Mouse (Mus musculus): ENCODE measurements around the gene Serpina9. TPM values are rescaled to one million over a fixed set of nuclear protein-coding genes. Genes with fewer than 3 reads are reported as not detected.

Serpina9 gene
- polyA plus RNA-seq, 1 experiment from 2014 or later = 14.9 TPM

DNA sequence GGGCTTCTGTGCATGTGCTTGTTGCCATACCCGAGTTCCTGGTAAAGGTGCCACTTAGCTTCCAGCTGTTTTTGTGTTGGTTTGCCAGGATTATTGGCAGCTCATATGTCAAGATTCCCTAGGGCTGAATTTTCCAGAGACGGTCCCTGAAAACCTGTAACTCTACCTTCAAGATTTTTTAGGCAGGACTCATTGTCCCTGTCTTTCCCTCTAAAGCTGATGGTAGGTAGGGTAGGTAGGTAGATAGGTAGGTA lies 24.1 kb downstream of the Serpina9 start:
- Histone ChIP-seq H3K27me3 (ENCODE audit: control insufficient read depth, insufficient read depth, low read length) (no peaks in the 10 kb centered on the region), H3K9me3 (ENCODE audit: control insufficient read depth, low read length) (no peaks in the 10 kb centered on the region), H3K4me2 (replicated peaks; ENCODE audit: low read depth) (no peak overlapping the region), H3K36me3 (ENCODE audit: control insufficient read depth, insufficient read depth, low read length) (no peaks in the 10 kb centered on the region), H3K4me3 (ENCODE audit: low read depth, low read length) (no peak overlapping the region), H3K27ac (replicated peaks) (no peak overlapping the region), H3K4me1 (replicated peaks; ENCODE audit: control insufficient read depth, insufficient read depth) (no peaks in the 10 kb centered on the region), H3K9ac (ENCODE audit: low read length) (no peak overlapping the region)
- TF ChIP-seq EP300 (optimal IDR thresholded peaks at IDR 0.05) (no peak), CTCF (IDR thresholded peaks at IDR 0.05; ENCODE audit: low read depth) (no peak)
- DNase-seq (ENCODE audit: low spot score) (no peak), ATAC-seq (ENCODE audit: low FRiP score, low TSS enrichment) (no peak)
- 41% methylated on average over 2 of the region's 2 CpGs for WGBS

DNA sequence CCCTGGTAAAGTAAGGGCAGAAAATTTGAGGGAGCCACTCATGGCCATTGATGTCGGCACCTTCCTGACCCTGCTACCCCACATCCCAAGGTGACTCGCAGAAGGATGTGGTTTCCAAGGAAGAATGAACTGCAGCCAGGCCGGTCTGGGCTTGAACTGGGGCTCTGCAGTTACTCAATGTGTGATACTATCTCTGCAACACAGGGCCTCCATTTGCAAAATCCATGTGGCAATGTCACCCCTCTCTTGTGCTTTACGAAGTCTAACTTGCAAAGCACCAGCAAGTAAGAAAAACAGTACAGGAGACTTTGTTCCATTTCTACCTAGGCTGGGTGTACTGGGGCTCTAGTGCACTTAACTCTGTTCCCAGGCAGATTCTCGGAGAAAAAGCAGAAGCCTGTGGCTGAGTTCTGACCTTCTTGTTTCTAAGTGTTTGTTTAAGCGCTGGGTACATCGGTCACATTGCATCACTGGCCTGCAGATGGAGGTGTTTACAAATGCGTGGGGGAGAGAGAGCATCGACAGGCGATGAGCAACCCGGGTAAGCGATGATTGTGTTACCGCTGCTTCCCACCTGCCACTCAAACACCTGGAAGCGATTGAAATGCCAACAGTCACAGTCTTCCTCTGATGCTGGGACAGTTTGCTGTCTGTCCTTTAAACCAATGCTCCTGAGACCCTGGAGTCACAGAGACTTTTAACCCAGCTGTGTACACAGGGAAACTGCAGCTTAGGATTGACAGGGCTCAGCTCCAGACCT lies 24.6 kb downstream of the Serpina9 start:
- DNase-seq (ENCODE audit: low spot score) (peak; percentile 22), ATAC-seq (ENCODE audit: low FRiP score, low TSS enrichment) (peak; percentile 35; the same call in 1 of the 2 replicates)
- H3K27me3 ChIP-seq (ENCODE audit: control insufficient read depth, insufficient read depth, low read length) = no peaks in the 10 kb centered on the region
- no peaks in the 10 kb centered on the region for H3K36me3 ChIP-seq (ENCODE audit: control insufficient read depth, insufficient read depth, low read length)
- TF ChIP-seq CTCF (IDR thresholded peaks at IDR 0.05; ENCODE audit: low read depth) = peak; percentile 41
- TF ChIP-seq EP300 (optimal IDR thresholded peaks at IDR 0.05) = no peak
- no peak overlapping the region for H3K4me2 ChIP-seq (replicated peaks; ENCODE audit: low read depth)
- no peaks in the 10 kb centered on the region for H3K9me3 ChIP-seq (ENCODE audit: control insufficient read depth, low read length)
- no peak overlapping the region for H3K9ac ChIP-seq (ENCODE audit: low read length)
- H3K27ac ChIP-seq (replicated peaks) = no peak overlapping the region
- 36% methylated on average over 14 of the region's 14 CpGs for WGBS
- no peaks in the 10 kb centered on the region for H3K4me1 ChIP-seq (replicated peaks; ENCODE audit: control insufficient read depth, insufficient read depth)
- H3K4me3 ChIP-seq (ENCODE audit: low read depth, low read length) = no peak overlapping the region

DNA sequence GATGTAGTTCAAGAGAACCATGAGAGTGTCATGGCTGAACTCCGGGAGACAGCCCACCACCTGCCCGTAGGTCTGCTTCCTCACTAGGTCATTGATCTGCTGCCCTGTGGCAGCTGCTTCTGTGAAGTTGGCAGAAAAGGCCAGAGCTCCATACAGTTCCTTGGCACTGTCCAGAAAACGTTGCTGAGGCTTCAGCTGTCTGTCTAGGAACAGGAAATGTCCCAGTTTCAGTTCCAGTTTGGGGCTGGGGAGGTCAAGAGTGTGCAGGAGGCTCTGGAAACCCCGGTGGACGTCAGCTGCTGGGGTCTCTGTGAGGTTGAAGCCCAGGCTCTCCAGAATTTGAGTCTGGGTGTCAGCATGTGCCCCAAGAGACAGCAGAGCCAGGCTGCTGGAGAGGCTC lies 27.7 kb downstream of the Serpina9 start:
- 56% methylated on average over 5 of the region's 5 CpGs for WGBS
- Histone ChIP-seq H3K9ac (ENCODE audit: low read length) (no peak overlapping the region), H3K9me3 (ENCODE audit: control insufficient read depth, low read length) (no peaks in the 10 kb centered on the region), H3K27me3 (ENCODE audit: control insufficient read depth, insufficient read depth, low read length) (no peaks in the 10 kb centered on the region), H3K4me2 (replicated peaks; ENCODE audit: low read depth) (no peak overlapping the region), H3K27ac (replicated peaks) (no peak overlapping the region), H3K4me3 (ENCODE audit: low read depth, low read length) (no peak overlapping the region), H3K4me1 (replicated peaks; ENCODE audit: control insufficient read depth, insufficient read depth) (no peaks in the 10 kb centered on the region), H3K36me3 (ENCODE audit: control insufficient read depth, insufficient read depth, low read length) (no peaks in the 10 kb centered on the region)
- no peak for DNase-seq (ENCODE audit: low spot score)
- no peak for ATAC-seq (ENCODE audit: low FRiP score, low TSS enrichment)
- TF ChIP-seq CTCF (IDR thresholded peaks at IDR 0.05; ENCODE audit: low read depth) (no peak), EP300 (optimal IDR thresholded peaks at IDR 0.05) (no peak)

DNA sequence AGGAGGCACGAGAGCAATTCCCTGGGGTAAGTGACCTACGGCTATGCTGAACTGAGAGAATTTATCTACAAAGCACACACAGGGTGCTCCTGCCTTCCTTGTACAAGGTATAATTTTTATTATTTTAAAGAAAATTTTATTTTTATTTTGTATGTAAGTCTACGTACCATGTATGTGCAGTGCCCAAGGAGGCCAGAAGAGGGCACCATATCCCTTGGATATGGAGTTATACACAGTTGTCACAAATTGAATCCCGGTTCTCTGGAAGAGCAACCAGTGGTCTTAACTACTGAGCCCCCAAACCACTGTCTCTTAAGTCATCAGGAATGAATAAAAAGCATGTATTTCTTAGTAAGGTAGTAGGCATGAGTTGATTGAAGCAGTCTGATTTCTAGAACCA lies 28.6 kb downstream of the Serpina9 start:
- Histone ChIP-seq H3K27ac (replicated peaks) (no peak overlapping the region), H3K27me3 (ENCODE audit: control insufficient read depth, insufficient read depth, low read length) (no peaks in the 10 kb centered on the region), H3K4me3 (ENCODE audit: low read depth, low read length) (no peak overlapping the region), H3K4me2 (replicated peaks; ENCODE audit: low read depth) (no peak overlapping the region), H3K4me1 (replicated peaks; ENCODE audit: control insufficient read depth, insufficient read depth) (no peaks in the 10 kb centered on the region), H3K9me3 (ENCODE audit: control insufficient read depth, low read length) (no peaks in the 10 kb centered on the region), H3K36me3 (ENCODE audit: control insufficient read depth, insufficient read depth, low read length) (no peaks in the 10 kb centered on the region), H3K9ac (ENCODE audit: low read length) (no peak overlapping the region)
- ATAC-seq (ENCODE audit: low FRiP score, low TSS enrichment) = no peak
- WGBS = 54% methylated on average over 4 of the region's 4 CpGs
- TF ChIP-seq EP300 (optimal IDR thresholded peaks at IDR 0.05) = no peak
- peak; percentile 75 for TF ChIP-seq CTCF (IDR thresholded peaks at IDR 0.05; ENCODE audit: low read depth)
- peak; percentile 53 for DNase-seq (ENCODE audit: low spot score)

GRCm38 (mm10) chr12:103981646-103982360 lies 31.8 kb downstream of the Serpina9 start:
- no peaks in the 10 kb centered on the region for H3K9me3 ChIP-seq (ENCODE audit: control insufficient read depth, low read length)
- ATAC-seq (ENCODE audit: low FRiP score, low TSS enrichment) (no peak), DNase-seq (ENCODE audit: low spot score) (no peak)
- no peak overlapping the region for H3K27ac ChIP-seq (replicated peaks)
- TF ChIP-seq CTCF (IDR thresholded peaks at IDR 0.05; ENCODE audit: low read depth) = no peak
- no peak for TF ChIP-seq EP300 (optimal IDR thresholded peaks at IDR 0.05)
- H3K9ac ChIP-seq (ENCODE audit: low read length) = no peak overlapping the region
- no peak overlapping the region for H3K4me2 ChIP-seq (replicated peaks; ENCODE audit: low read depth)
- H3K27me3 ChIP-seq (ENCODE audit: control insufficient read depth, insufficient read depth, low read length) = no peaks in the 10 kb centered on the region
- H3K4me3 ChIP-seq (ENCODE audit: low read depth, low read length) = no peak overlapping the region
- H3K4me1 ChIP-seq (replicated peaks; ENCODE audit: control insufficient read depth, insufficient read depth) = no peaks in the 10 kb centered on the region
- H3K36me3 ChIP-seq (ENCODE audit: control insufficient read depth, insufficient read depth, low read length) = no peaks in the 10 kb centered on the region
- 42% methylated on average over 7 of the region's 7 CpGs for WGBS

- H3K4me2 ChIP-seq (replicated peaks; ENCODE audit: low read depth) = no peak overlapping the region
- H3K9me3 ChIP-seq (ENCODE audit: control insufficient read depth, low read length) = no peaks in the 10 kb centered on the region
- no peaks in the 10 kb centered on the region for H3K36me3 ChIP-seq (ENCODE audit: control insufficient read depth, insufficient read depth, low read length)
- ATAC-seq (ENCODE audit: low FRiP score, low TSS enrichment) (no peak), DNase-seq (ENCODE audit: low spot score) (no peak)
- no peak for TF ChIP-seq CTCF (IDR thresholded peaks at IDR 0.05; ENCODE audit: low read depth)
- no peak for TF ChIP-seq EP300 (optimal IDR thresholded peaks at IDR 0.05)
- H3K4me1 ChIP-seq (replicated peaks; ENCODE audit: control insufficient read depth, insufficient read depth) = no peaks in the 10 kb centered on the region
- H3K9ac ChIP-seq (ENCODE audit: low read length) = no peak overlapping the region
- no peaks in the 10 kb centered on the region for H3K27me3 ChIP-seq (ENCODE audit: control insufficient read depth, insufficient read depth, low read length)
- no peak overlapping the region for H3K4me3 ChIP-seq (ENCODE audit: low read depth, low read length)
- 85% methylated on average over 10 of the region's 10 CpGs for WGBS
- H3K27ac ChIP-seq (replicated peaks) = no peak overlapping the region
Observed at GRCm38 (mm10) chr12:103978294-103978693, 35.3 kb downstream of the Serpina9 start.

Data from stomach, postnatal 0 days (tissue).